Mouse (Mus musculus) kidney, postnatal 25 days (tissue): ENCODE data around the gene Scn7a.

Experiments
- DNase-seq, 2 experiments: peaks; one replicate each; pipeline ENCODE4 v3.0.0; 2021; ENCODE audit warnings: mixed read lengths in 2 of 2

The Scn7a gene

DNA sequence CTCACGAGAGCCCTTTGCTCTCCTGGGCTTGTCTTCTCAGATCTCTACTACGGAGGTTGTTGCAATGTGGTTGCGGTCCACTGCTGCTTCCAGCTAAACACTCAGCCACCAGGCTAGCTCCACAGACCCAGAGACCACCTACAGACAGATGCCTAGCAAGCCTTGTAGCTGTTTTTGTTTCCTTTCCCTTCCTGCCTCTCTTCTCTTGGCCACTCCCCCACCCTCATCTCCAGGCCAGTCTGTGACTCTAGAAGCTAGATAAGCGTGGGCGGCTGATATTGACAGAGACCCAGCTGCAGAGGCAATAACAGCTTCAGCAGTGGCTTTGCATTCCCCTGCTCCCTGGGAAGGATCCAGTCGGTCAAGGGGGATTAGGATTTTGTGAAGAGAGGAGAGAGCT, at the start of gene Scn7a:
Gene Scn7a, minus strand, starts transcription at position 150 of the 400 bp plus-strand sequence.
- DNase-seq: peak in 1 of 2 experiments; percentile 3

DNA sequence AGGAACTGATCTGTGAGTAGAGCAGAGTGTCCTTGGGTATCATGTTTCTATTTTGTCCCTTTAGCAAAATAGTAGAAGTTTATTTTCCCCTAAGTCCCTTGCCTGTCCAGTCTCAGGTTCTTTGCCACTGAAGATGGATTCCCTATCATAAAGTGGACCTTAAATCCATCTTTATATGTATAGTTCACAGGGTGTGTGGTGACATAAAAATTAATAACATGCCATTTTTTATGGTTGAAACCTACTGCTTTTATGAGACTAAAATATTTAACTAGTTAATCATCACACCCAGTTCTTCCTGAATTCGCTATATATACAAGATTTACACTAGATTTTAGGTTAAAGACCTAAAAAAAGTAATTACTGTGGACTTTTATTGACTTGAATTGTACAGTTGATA, 43.0 kb upstream of the Scn7a start:
- DNase-seq: no peak

DNA sequence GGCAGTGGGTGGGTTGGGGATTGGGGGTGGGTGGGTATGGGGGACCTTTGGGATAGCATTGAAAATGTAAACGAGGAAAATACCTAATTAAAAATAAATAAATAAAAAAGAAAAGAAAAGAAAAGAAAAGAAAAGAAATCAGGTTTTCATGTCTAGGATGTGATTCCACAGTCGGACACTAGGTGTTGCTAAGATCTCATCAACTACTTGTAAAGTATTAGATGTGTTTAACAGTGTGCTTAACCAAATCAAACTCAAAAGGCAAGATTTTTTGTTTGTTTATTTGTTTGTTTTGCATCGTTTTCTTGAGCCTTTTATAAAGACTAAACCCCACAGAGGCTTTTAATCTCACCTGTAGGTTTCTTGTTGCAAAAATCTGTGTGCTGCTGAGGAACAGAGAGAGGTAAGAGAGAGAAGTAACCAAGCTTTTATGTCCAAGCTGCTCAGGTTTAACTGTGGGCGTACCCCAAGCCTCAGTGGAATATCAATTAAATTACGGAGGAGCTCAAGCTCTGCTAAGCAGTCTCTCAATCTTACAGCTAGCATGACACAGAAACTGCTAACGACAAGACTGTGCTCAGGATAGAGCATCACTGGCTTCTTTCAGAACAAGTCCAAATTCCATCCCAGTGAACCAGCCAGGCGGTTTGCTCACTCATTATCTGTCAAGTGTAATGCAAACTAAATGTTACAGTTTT, 35.3 kb upstream of the Scn7a start:
- DNase-seq: peak in 1 of 2 experiments; percentile 4

DNA sequence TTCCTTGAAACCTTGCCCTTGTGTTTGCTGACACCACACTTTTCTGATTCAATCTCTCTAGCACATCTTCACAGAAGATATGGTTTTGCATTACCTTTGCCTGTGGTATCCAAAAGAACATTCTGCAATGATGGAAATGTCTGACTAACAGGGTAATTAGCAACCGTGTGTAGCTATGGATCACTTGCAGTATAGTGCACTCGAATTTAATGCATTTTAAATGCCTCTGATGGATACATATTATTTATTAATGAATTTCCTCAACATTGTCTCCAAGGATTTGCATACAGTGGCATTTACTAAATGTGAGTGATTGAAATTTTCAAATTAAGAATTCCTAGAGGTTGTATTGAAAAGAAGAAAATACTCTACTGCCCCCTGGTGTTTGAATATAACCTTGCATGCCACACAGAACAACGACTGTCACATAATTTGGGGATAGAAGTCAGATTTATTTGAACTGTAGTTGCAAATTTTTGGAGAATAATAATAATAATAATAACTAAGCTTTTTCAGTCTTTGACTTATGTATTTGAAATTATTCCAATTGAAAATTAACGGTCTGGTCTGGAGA, 15.0 kb upstream of the Scn7a start:
- peak in 1 of 2 experiments; percentile 16 for DNase-seq

DNA sequence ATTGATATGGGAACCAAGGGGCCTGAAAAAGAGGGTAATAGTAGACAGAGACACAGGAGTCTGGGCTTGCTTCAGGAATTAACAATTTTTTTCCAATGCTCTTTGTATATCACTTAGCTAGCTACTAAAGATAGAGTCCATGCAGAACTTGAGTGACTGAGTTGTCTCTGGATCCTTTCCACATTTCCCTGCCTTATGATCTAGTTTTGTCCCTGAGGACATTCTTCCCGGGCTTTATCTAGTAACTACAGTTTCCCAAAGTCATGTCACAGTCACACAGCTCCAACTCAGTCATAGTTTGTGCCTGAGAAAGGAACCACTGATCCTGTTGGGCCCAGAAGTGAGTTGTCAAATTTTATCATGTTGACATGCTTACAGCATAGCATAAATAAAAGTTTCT, 12.8 kb upstream of the Scn7a start:
- no peak for DNase-seq

DNA sequence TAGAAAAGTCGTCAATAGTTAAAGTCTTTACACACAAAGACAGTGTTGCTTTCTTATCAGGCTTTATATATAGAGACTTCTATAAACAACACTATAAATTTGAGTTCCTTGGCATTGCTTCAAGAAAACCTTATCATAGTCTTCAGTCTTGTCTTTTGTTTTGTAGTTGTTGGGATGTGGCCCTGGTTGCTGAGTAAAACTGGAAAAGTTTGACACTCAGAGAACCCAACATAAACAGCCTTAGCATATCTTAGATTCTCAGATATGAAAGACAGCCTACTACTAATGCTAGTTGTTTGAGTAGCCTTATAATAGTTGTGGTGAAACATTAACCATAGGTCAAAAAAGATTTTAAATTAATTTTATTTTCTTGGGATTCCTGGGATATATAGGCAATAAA, 6.9 kb upstream of the Scn7a start:
- DNase-seq: no peak

DNA sequence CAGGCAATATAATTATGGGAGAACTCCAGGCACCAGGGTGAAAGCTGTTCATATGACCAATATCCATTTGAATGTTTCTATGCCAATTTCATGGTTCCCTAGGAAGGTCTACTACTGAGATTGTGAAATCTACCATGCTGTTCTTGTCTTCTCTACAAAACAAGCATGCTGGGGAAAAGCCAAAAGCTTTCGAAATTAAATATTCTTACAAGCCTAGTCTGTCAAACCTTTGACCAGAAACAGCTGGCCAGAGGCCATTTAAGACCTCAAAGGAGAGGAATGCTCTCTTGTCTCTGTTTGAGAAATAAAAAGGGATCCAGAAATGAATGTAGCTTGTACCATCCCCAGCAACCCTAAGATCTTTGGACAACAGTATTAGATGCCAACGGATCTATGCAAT, 3.8 kb downstream of the Scn7a start:
- DNase-seq: peak; percentile 21 to 43

DNA sequence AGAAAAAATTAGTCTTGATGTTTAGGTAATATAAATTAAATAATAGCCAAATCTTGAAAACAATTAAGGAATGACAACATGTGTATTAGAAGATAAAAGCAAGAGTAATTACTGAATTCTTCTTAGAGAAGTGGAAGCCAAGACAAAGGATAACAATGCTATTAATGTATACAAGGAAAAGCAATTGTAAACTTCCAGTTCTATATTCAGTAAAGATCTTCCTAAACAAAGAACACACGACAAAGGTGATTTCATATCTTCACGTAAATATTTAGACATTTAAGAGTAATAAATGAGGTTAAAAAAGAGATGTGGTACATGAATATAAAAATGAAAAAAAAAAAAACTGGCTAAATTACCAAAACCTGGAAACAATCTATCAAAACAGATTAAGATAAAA, 16.7 kb downstream of the Scn7a start:
- no peak for DNase-seq

DNA sequence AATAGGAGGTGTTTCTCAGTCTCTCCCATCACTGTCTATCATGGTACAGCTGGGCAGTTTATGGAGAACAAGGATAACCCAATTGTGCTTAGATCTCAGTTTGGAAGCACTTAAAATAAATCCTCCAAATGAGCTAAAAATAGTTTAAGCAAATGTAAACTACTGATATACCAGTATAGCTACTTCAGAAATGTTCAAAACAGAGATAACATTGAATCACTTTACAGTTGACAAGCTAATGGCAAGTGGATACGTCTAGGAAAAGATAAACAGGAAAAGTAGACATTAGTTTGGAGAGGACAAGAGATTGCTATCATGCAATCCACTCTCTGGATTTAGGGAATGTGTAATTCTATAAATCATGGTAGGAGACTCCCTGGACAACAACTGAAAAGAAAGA, 19.5 kb downstream of the Scn7a start:
- no peak for DNase-seq

DNA sequence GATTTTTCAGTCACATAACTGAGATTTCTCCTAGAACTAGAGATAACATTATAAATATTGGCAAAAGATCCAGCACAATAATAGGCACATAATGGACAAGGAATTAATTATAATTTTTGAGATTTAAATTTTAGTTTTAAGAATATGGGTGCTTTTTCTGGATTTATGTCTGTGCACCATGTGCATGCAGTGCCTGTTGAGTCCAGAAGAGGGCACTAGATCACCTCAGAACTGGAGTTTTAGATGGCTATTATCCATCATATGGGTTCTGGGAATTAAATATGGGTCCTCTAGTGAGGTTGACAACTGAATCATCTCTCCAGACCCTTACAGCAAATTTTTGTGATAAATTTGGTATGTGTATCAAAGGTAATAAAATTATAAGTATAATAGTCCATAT, 21.8 kb downstream of the Scn7a start:
- peak in 1 of 2 experiments; percentile 6 for DNase-seq

DNA sequence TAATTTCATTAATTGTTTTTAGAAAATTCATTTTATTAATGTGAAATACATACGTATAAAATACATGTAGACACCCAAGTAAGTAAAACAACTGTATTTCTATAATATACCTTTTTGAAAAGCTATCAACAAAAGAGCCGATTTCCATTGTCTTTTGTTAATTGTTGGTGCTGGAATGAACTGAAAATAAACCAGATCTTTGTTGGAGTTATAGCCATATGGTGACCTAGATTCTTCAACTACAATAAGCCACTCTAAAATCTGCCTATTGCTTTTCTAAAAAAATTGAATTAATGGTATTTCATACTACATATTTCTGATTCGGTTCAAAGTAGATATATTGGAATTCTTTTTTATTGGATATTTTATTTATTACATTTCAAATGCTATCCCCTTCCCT, 56.7 kb downstream of the Scn7a start:
- no peak for DNase-seq

DNA sequence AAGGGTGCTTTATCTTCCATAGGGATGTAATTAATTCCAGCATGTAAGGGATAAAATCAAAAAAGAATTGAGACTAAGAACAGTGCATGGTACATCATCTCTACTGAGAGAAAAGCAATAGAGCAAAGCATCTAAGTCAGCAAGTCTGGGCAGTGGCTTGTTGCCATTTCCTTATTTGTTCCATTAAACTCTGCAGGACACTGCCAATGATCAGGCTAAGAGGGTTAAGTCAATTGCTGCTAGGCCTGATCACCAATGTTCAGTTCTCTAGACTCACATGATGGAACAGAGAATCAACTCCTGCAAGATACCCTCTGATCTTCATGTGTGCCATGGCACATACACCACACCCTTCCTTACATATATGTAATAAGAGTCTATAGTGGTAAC, 57.1 kb downstream of the Scn7a start:
- no peak for DNase-seq

DNA sequence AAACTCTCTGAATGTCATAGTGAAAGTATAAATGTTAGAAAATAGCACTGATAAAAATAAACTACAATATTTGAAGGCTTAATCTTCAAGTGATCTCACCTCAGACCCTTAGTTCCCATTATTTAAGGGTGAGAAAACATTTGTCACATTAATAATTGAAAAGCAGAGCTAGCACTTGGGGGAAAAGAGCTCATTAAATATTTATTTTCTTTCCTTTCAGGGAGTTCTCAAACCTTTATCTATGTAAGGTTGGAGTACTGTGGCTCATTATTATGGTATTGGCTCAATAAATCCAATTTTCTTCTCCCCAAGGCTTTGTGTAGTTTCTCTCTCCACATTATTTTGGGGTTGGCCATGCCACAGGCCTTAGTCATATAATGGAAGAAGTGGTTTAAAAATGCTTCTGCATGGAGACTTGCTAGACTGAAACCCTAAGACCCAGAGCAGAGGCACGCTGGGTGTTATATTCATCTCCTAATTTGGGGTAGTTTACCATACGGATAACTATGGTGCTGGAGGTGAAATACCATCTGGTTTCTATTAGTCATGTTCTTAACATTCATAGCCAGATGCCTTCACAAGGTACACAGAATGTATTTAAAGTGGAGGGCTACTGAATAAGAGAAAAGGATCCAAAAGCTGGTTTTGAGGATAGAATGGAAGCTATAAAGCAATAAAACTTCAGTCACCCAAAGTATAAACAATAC, 57.7 kb downstream of the Scn7a start:
- DNase-seq: no peak

DNA sequence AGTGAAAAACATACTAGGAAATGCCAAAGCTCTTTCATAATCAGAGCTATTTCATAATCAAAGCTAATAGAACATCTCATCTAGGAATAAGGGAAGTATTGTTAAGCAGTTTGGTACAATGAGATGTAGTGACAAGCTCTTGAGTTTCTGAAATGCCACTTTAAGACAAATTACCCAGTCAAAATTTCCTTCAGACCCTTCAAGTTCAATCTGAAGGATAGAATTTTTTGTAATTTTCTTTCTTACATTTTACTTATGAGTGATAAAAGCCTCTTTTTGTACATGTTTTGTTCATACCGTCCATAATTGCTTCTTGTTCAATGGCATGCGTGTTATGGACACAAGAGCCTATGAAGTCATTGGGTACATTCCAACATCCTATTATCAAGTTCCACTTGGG, 72.6 kb downstream of the Scn7a start:
- DNase-seq: no peak

DNA sequence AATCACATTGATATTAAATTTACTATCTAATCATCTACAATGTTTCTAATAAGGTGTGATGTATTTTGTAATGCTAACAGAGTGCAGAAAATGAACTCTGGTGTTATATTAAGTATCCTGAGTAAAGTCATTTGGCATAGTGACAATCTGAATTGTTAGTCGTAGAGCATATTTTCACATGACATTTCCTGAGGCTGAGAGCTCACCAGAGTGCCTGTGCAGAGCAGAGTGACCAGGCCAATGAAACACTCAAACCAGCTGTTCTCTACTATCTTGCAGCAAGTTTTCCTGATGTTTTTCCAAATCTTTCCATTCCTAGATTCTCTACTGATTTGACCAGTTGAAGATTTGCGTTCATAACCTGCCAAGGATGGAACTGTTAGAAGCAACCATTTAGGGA, 92.4 kb downstream of the Scn7a start:
- DNase-seq: no peak

DNA sequence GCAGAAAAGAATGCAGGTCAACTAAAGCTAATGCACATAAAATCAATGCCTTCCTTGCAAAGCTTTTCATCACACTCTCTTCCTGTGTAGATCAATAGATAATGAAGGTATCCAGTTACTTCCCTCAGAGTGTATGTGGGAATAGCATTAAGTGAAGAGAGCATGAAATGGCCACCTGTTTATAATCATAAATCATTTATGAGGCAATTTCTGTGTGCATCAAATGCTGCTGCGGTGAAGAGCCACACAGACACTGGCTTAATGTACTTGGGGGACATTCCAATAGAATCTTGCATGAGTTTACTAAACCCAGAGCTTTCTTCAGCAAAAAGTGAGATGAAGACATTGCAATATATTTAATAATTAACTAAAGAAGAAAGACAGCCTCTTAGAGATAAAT, 122.7 kb downstream of the Scn7a start:
- DNase-seq: no peak

DNA sequence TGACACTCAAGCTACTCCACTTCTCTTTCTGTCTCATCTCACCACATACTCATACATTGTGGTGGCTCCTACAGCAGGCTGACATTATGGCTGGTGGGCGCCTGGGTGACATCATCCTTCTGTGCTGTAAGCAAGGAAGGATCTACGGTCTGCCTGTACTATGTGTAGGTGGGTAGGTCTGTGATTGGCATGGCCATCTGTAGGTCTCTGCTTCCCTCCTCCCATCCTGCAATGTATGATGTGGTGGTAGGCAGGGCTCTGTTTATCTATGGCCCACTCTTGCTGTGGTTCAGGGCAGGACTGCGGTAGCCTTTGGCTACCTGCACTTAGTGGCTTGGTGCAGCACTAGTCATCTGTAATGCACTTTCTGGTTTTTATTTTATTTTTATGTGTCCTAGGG, 128.3 kb downstream of the Scn7a start:
- DNase-seq: no peak

DNA sequence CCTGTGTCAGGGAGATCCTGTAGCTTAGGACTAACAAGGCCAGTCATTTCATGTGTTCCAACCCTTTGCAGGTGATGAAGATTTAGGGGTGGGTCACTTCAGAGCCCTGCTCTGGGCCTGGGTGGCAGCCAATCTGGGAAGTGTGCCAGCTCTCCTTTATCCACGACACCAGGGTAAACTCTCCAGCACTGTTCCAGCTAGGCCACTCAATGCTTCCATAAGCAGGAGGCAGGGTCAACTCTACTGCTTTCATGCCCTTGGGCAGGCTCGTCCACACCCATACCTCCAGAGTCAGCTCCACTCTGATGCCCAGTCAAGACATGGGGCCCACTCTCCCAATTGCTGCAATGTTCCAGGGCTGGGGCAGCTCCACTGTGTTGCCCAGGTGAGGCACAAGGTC, 129.3 kb downstream of the Scn7a start:
- DNase-seq: no peak

DNA sequence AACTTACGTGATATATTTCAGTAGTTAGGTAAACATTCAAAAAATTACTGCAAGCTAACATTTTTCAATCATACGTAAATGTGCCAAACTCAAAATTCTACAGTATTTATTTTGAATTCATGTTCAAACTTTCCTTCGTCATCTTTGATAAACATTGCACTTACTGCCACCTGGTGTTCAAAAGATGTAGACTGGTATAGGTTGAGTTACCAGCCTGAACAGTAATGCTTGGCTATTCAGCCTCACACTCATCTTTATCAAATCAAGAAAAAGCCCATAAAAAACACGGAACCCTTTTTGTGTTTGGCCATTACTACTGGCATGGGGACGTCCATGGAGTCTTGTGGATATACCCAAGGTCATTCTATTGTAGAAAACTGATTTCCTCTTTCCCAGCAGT, 140.3 kb downstream of the Scn7a start:
- DNase-seq: peak in 1 of 2 experiments; percentile 43

DNA sequence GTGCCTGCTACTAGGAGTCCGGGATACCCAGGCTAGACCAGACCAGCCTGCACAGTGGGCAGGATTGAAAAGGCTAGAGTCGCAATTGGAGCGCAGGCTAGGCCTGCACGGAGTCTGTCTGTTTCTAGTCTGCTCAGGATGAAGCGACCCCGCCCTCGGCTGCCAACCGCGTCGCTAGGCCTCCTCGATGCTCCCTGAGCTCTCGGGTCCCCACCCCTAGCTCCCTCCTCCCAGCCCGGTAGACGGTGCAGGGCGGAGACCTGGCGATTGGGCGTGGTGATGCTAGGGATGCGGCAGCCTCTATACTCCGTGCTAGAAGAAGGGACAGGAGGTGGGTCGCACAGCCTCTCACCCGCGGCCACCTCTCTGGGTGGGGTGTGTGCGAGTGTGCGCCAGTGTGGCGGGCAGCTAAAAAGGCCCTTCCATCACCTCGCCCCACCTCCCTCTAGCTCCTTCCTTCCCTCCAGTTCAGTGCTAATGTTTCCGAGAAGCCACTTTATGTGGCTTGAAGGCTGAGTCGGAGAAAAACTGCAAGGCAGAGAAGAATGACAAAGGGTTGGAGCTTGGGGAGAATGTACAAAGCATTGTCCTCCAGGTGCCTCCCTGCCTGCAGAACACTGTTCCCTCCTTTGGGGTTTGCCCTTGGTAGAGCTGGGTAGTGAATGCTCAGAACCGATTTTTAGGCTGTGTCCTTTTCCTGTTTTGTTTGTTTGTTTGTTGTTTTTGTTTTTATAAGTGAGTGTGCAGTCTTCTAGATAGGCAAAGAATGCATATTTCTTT, 149.9 kb downstream of the Scn7a start, which contains the start of gene Scn9a:
Gene Scn9a, minus strand, starts transcription at position 383 of the 780 bp plus-strand sequence.
- DNase-seq: peak in 1 of 2 experiments; percentile 34

DNA sequence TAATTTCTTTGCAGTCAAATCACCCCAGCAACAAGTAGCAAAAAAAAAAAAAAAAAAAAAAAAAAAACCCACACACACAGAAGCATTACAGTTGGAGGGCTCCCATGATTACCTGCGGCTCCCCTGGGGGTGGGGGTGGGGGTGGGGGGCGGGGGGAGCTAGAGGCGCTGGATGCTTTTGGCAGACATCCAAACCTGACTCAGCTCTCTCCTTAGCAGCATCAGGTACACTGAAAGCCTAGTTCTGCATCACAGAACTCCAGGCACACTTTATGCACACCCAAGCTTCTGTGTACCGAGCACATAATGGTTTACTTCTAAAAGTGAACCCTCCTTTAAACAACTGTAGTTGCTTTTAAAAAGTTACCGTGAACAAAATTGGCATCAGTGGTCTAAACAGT, 152.0 kb downstream of the Scn7a start:
- no peak for DNase-seq
